Mouse (Mus musculus): ENCODE results near the gene Znhit6. TPM values are rescaled to one million over a fixed set of nuclear protein-coding genes. Genes with fewer than 3 reads are reported as not detected.
A peak's percentile ranks its signal among the peaks of the same experiment; 100 is the strongest.

The Znhit6 gene
- polyA plus RNA-seq (2012): 0.18 and 0.43 TPM in 2 replicates

DNA sequence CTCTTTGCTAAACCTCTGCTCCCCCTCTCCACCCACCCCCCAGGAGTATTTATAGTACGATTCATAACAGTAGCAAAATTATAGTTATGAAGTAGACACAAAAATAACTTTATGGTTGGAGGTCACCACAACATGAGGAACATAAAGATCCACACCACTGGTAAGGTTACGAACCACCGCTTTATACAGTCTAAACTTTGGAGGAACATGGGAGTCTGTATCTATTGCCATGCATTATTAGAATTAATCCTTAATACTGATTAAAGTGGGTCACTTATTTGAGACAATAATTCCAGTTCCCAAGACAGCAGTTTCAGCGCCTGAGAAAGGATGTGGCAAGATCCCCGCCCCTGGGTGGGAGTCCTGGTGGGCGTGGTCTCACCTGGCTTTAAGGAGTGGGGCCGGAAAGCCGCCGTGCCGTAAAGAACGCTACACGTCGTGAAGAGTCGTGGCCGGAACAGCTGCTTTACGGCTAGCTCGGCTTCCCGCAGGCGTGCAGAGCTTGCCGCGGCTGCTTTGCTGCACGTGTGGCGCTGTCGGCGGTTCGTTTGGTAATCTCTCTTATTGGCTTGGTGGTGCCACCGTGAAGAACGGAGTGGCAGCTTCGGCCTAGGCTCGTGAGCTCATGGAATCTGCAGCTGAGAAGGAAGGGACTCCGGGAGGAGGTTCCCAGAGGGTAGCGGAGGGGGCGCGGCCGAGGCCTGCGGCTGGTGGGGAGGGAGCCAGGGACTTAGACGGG, at the start of gene Znhit6:
Znhit6 (plus strand) TSS at position 463 of the 739 bp plus-strand sequence.
- peak within 1 kb of the TSS; percentile 74 for H3K4me3 ChIP-seq (replicated peaks)
- TF ChIP-seq GATA1 (IDR thresholded peaks at IDR 0.05; ENCODE audit: low read length): no peak
- no peak for TF ChIP-seq TAL1 (IDR thresholded peaks at IDR 0.05; ENCODE audit: low read length)
- H3K4me1 ChIP-seq (ENCODE audit: control insufficient read depth): peaks cover 31% of the 10 kb centered on the region
- peaks cover 20% of the 10 kb centered on the region for H3K36me3 ChIP-seq (ENCODE audit: control insufficient read depth)
- no peaks in the 10 kb centered on the region for H3K9me3 ChIP-seq (ENCODE audit: control insufficient read depth, low read length)
- H3K27me3 ChIP-seq (ENCODE audit: control insufficient read depth): no peaks in the 10 kb centered on the region

- H3K4me3 ChIP-seq (replicated peaks): no peak overlapping the region
- H3K4me1 ChIP-seq (ENCODE audit: control insufficient read depth): no peaks in the 10 kb centered on the region
- H3K9me3 ChIP-seq (ENCODE audit: control insufficient read depth, low read length): no peaks in the 10 kb centered on the region
- H3K27me3 ChIP-seq (ENCODE audit: control insufficient read depth): no peaks in the 10 kb centered on the region
- no peaks in the 10 kb centered on the region for H3K36me3 ChIP-seq (ENCODE audit: control insufficient read depth)
- no peak for TF ChIP-seq GATA1 (IDR thresholded peaks at IDR 0.05; ENCODE audit: low read length)
- no peak for TF ChIP-seq TAL1 (IDR thresholded peaks at IDR 0.05; ENCODE audit: low read length)
Measured at GRCm38 (mm10) chr3:145537870-145538269, 38.1 kb upstream of the Znhit6 start.

DNA sequence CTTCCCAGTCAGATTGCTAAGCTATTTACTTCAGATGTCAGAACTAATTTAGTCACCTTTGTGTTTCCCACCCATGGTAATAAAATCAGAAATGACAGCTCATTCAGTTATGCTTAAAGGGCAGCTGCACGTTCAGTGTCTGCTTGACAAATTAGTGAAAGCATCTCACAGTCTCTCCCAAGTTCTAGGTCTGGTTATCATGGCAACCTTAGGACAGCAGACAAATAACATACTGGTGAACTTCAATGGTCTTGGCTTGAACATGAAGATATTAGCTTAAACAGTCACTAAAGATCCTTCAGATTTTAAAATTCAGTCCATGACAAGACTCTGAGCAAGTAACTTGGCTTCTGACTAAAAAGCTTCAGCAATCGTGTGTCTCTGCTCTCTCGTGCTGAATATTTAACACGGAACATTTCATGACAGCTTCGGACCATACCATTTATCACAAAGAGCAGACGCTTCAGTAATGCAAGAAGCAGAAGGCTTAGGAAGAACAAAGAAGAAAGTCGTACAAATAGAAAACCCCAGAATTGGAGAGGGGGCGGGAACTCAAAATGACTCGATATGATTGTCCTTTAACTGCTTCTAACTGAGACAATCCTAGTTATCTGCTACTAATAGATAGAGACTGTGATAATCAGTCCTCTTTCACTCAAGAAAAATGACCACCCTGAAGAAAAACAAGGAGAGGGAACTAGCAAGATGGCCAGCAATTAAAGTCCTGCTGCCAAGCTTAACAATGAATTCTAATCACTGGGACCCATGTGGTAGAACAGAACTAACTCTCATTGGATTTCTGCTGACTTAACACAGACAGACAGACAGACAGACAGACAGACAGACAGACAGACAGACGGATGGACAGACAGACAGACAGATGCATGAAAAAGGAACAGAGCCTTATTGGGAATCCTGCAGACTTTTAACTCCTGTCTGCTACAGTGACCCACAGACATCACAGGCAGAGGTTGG, 27.3 kb upstream of the Znhit6 start:
- Histone ChIP-seq H3K27me3 (ENCODE audit: control insufficient read depth) (no peaks in the 10 kb centered on the region), H3K9me3 (ENCODE audit: control insufficient read depth, low read length) (no peaks in the 10 kb centered on the region), H3K4me3 (replicated peaks) (no peak overlapping the region), H3K4me1 (ENCODE audit: control insufficient read depth) (no peaks in the 10 kb centered on the region), H3K36me3 (ENCODE audit: control insufficient read depth) (no peaks in the 10 kb centered on the region)
- TF ChIP-seq TAL1 (IDR thresholded peaks at IDR 0.05; ENCODE audit: low read length) (no peak), GATA1 (IDR thresholded peaks at IDR 0.05; ENCODE audit: low read length) (no peak)

GRCm38 (mm10) chr3:145550216-145550615, 25.8 kb upstream of the Znhit6 start:
- H3K27me3 ChIP-seq (ENCODE audit: control insufficient read depth): no peaks in the 10 kb centered on the region
- no peak for TF ChIP-seq TAL1 (IDR thresholded peaks at IDR 0.05; ENCODE audit: low read length)
- H3K4me1 ChIP-seq (ENCODE audit: control insufficient read depth): no peaks in the 10 kb centered on the region
- no peak overlapping the region for H3K4me3 ChIP-seq (replicated peaks)
- H3K9me3 ChIP-seq (ENCODE audit: control insufficient read depth, low read length): no peaks in the 10 kb centered on the region
- no peaks in the 10 kb centered on the region for H3K36me3 ChIP-seq (ENCODE audit: control insufficient read depth)

GRCm38 (mm10) chr3:145554388-145554787, 21.6 kb upstream of the Znhit6 start:
- Histone ChIP-seq H3K4me1 (ENCODE audit: control insufficient read depth) (no peaks in the 10 kb centered on the region), H3K9me3 (ENCODE audit: control insufficient read depth, low read length) (no peaks in the 10 kb centered on the region), H3K27me3 (ENCODE audit: control insufficient read depth) (no peaks in the 10 kb centered on the region), H3K36me3 (ENCODE audit: control insufficient read depth) (no peaks in the 10 kb centered on the region), H3K4me3 (replicated peaks) (no peak overlapping the region)
- no peak for TF ChIP-seq TAL1 (IDR thresholded peaks at IDR 0.05; ENCODE audit: low read length)

- Histone ChIP-seq H3K4me3 (replicated peaks) (no peak overlapping the region), H3K27me3 (ENCODE audit: control insufficient read depth) (no peaks in the 10 kb centered on the region), H3K4me1 (ENCODE audit: control insufficient read depth) (no peaks in the 10 kb centered on the region), H3K36me3 (ENCODE audit: control insufficient read depth) (no peaks in the 10 kb centered on the region), H3K9me3 (ENCODE audit: control insufficient read depth, low read length) (no peaks in the 10 kb centered on the region)
- no peak for TF ChIP-seq GATA1 (IDR thresholded peaks at IDR 0.05; ENCODE audit: low read length)
- no peak for TF ChIP-seq TAL1 (IDR thresholded peaks at IDR 0.05; ENCODE audit: low read length)
Measured at GRCm38 (mm10) chr3:145556206-145556605, 19.8 kb upstream of the Znhit6 start.

DNA sequence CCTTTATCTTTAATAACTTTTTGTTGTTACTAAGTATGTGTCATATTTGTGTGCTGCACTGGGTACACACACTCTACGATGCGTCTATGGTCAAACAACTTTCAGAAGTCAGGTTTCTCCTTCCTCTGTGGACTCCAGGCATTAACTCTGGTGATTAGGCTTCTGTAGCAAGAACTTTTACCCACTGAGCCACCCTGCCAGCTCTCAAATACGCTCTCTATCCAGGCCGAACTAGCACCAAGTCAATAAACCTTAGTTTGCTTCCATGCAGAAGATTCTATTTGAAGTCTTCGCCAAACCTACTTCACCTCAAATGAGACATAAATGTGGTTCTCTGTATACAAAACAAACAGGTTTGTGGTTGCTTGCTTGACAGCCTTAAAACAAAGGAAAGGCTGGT, 16.3 kb upstream of the Znhit6 start:
- Histone ChIP-seq H3K4me1 (ENCODE audit: control insufficient read depth) (no peaks in the 10 kb centered on the region), H3K9me3 (ENCODE audit: control insufficient read depth, low read length) (no peaks in the 10 kb centered on the region), H3K27me3 (ENCODE audit: control insufficient read depth) (no peaks in the 10 kb centered on the region), H3K36me3 (ENCODE audit: control insufficient read depth) (no peaks in the 10 kb centered on the region), H3K4me3 (replicated peaks) (no peak overlapping the region)
- TF ChIP-seq TAL1 (IDR thresholded peaks at IDR 0.05; ENCODE audit: low read length): no peak
- no peak for TF ChIP-seq GATA1 (IDR thresholded peaks at IDR 0.05; ENCODE audit: low read length)

GRCm38 (mm10) chr3:145560117-145560516, 15.9 kb upstream of the Znhit6 start:
- Histone ChIP-seq H3K36me3 (ENCODE audit: control insufficient read depth) (no peaks in the 10 kb centered on the region), H3K27me3 (ENCODE audit: control insufficient read depth) (no peaks in the 10 kb centered on the region), H3K9me3 (ENCODE audit: control insufficient read depth, low read length) (no peaks in the 10 kb centered on the region), H3K4me1 (ENCODE audit: control insufficient read depth) (no peaks in the 10 kb centered on the region), H3K4me3 (replicated peaks) (no peak overlapping the region)
- TF ChIP-seq GATA1 (IDR thresholded peaks at IDR 0.05; ENCODE audit: low read length) (no peak), TAL1 (IDR thresholded peaks at IDR 0.05; ENCODE audit: low read length) (no peak)

- Histone ChIP-seq H3K36me3 (ENCODE audit: control insufficient read depth) (peaks cover 14% of the 10 kb centered on the region), H3K27me3 (ENCODE audit: control insufficient read depth) (no peaks in the 10 kb centered on the region), H3K9me3 (ENCODE audit: control insufficient read depth, low read length) (no peaks in the 10 kb centered on the region), H3K4me3 (replicated peaks) (no peak overlapping the region), H3K4me1 (ENCODE audit: control insufficient read depth) (peaks cover 31% of the 10 kb centered on the region)
- no peak for TF ChIP-seq GATA1 (IDR thresholded peaks at IDR 0.05; ENCODE audit: low read length)
- no peak for TF ChIP-seq TAL1 (IDR thresholded peaks at IDR 0.05; ENCODE audit: low read length)
Measured at GRCm38 (mm10) chr3:145574468-145574867, 1.5 kb upstream of the Znhit6 start.
